Mouse (Mus musculus) layer of hippocampus, adult 2 months (tissue): ENCODE data around the gene Rps12. TPM values are rescaled to one million over a fixed set of nuclear protein-coding genes. Genes with fewer than 3 reads are reported as not detected.
A peak's percentile ranks its signal among the peaks of the same experiment; 100 is the strongest.

Experiments
- DNase-seq, 2 experiments: peaks; one replicate each; pipeline ENCODE4 v3.0.0; 2022; ENCODE audit warnings: low spot score in 2 of 2
- H3K27ac ChIP-seq: fragments of 200-600 bp; 2 replicates; pipeline ENCODE4 v1.8.1; 2022
- H3K4me3 ChIP-seq: fragments of 200-600 bp; 2 replicates; pipeline ENCODE4 v1.8.1; 2022; ENCODE audit warnings: mild to moderate bottlenecking
- CTCF ChIP-seq: fragments of 200-600 bp; conservative IDR thresholded peaks from 2 replicates; pipeline ENCODE4 v1.8.1; 2022; ENCODE audit warnings: antibody characterized with exemption, mild to moderate bottlenecking, moderate library complexity
- long read RNA-seq, 2 experiments: library from polyadenylated mRNA; stranded (forward); transcript quantifications; one replicate each; pipeline ENCODE4 v2.0.0; 2021; ENCODE audit warnings: borderline mapping rate in 2 of 2
- total RNA-seq, 2 experiments: library from RNA; stranded (reverse); gene quantifications; 2 replicates each; pipeline ENCODE4 v1.2.3; 2021

Rps12 gene
- 100 to 1,000 TPM; 201 to 281 TPM for total RNA-seq
- long read RNA-seq, experiment 1, transcript Rps12-203 (6 exons, 584 nt) = major isoform, 30 of 36 reads
- long read RNA-seq, experiment 1, partial matches to known transcripts = 2 of 36 reads
- long read RNA-seq, experiment 1, other reads (novel, unspliced or antisense) = 2 of 36 reads
- long read RNA-seq, experiment 2, transcript Rps12-203 (6 exons, 584 nt) = major isoform, 25 of 28 reads
- long read RNA-seq, experiment 2, partial matches to known transcripts = 0 of 28 reads
- long read RNA-seq, experiment 2, other reads (novel, unspliced or antisense) = 1 of 28 reads

- TF ChIP-seq CTCF = peak; percentile 39; the same call in 1 of the 2 replicates
- DNase-seq = peak; percentile 99
- peak within 1 kb of the TSS; percentile 90 for H3K4me3 ChIP-seq
- peak within 1 kb of the TSS; percentile 89 for H3K27ac ChIP-seq
Observed at GRCm38 (mm10) chr10:23787062-23787821, at the start of gene Rps12. Gene Rps12 (minus strand): TSS chr10:23787275.

GRCm38 (mm10) chr10:23836003-23836964 lies 49.2 kb upstream of the Rps12 start:
- DNase-seq = no peak
- H3K4me3 ChIP-seq = no peak overlapping the region
- no peak overlapping the region for H3K27ac ChIP-seq
- no peak for TF ChIP-seq CTCF

DNA sequence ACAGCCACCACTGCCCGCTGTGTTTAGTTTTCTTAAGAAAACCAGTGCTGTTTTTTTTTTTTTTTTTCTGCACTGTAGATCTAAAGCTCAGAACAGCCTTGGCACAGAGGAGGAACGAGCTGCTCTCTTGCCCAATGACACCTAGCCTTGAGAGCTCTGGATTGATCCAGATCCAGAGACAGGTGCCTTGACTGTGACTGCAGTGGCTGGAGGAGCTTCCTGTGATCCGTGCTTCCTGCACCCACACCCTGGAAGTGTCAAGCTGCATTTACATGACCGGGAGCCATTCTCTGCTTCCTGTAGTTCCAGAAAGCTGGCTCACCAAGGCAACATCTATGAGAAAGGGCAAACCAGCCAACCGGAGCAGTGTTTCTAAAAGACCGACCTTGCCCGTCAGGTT lies 39.4 kb upstream of the Rps12 start:
- no peak overlapping the region for H3K4me3 ChIP-seq
- no peak for TF ChIP-seq CTCF

DNA sequence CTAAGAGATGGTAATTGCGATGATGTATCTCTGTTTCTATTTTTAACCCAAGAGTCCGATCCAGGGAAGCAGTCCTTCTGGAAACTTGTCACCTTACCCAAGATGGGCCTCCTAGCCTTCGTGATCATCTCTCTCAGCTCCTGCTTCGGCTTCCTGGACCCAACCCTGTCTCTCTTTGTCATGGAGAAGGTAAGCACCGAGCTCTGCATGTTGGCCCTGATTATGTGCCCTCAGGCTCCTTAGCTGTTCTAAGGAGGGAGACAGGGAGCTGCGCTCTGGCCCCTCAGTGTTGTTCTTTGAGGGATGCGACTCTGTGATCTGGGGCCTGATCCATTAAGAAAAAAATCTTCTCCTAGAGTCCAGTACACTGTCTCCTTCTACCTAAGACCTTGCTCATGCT lies 29.2 kb upstream of the Rps12 start:
- no peak for TF ChIP-seq CTCF
- H3K4me3 ChIP-seq = no peak overlapping the region
- H3K27ac ChIP-seq = no peak overlapping the region
- no peak for DNase-seq

More for the DNA sequence above, 39.4 kb upstream of the Rps12 start:
- DNase-seq = no peak
- H3K27ac ChIP-seq = no peak overlapping the region

DNA sequence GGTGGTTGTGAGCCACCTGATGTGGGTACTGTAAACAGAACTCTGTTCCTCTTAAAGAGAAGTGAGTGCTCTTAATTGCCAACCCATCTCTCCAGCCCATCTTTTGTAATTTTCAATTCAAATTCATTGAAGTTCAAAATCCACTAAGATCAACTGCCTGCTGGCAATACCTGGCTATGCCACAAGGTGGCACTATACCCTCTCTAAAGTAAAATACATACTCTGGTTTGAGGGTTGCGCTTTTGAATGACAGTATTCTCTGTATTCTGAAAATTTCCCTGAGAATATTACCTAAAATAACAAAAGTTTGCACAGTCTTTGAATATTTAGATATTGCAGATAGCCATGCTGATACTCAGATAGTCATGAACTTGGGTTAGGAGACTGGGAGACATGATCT lies 28.1 kb upstream of the Rps12 start:
- peak; percentile 58 to 89 for DNase-seq
- Histone ChIP-seq H3K27ac (no peak overlapping the region), H3K4me3 (no peak overlapping the region)
- peak; percentile 98 for TF ChIP-seq CTCF

GRCm38 (mm10) chr10:23812852-23813766 lies 26.0 kb upstream of the Rps12 start:
- DNase-seq = no peak
- H3K4me3 ChIP-seq = no peak overlapping the region
- no peak overlapping the region for H3K27ac ChIP-seq
- no peak for TF ChIP-seq CTCF

DNA sequence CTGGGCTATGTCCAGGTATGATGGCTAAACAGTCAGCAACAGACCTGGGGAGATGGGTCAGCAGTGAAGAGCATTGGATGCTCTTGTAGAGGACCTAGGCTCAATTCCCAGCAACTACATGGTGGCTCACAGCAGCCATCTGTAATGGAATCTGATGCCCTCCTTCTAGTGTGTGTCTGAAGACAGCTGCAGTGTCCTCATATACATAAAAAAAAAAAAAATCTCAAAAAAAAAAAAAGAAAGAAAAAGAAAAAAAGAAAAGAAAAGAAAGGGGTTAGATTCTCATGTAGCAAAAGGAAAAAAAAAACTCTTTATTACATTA lies 25.3 kb upstream of the Rps12 start:
- DNase-seq = no peak
- H3K4me3 ChIP-seq = no peak overlapping the region
- no peak; the same call in 1 of the 2 replicates for TF ChIP-seq CTCF
- H3K27ac ChIP-seq = no peak overlapping the region

DNA sequence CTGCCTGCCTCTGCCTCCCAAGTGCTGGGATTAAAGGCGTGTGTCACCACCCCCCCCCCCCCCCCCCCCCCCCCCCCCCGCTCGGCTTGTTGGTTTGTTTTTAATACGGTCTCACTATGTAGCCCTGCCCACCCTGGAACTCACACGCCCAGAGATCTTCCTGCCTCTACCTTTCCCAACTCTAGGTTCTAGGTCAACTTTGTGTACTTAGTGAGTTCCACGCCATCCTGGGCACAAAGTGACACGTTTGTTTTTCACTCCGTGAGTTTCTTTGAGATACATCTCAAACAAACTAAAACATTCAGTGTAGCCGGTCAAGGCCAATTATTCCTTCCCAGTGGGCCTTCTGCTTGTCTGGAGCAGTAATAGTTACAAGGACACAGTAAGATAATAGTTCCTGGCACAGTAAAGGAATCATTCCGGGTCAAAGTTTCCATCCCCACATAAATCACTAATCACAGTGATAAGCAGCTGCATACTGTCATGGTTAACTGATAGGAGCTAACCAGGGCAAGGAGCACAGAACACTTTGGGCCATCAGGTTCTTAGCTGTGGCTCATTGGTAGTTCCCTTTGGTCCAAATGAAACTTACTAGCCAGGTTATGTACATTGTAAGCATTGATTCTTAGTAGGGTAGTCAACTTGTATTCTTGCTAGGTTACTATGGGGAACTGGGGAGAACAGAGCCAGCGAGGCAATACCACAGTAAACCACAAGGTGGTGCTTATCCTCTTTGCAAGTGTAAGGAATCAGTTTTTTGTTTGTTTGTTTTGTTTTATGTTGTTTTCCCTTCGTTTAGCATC lies 24.8 kb upstream of the Rps12 start:
- DNase-seq = peak; percentile 59 to 74
- H3K27ac ChIP-seq = no peak overlapping the region
- peak; percentile 97 for TF ChIP-seq CTCF
- H3K4me3 ChIP-seq = no peak overlapping the region

- H3K27ac ChIP-seq = no peak overlapping the region
- DNase-seq = no peak
- no peak overlapping the region for H3K4me3 ChIP-seq
- TF ChIP-seq CTCF = no peak
Observed at GRCm38 (mm10) chr10:23806201-23806600, 19.1 kb upstream of the Rps12 start.

GRCm38 (mm10) chr10:23804665-23805064 lies 17.6 kb upstream of the Rps12 start:
- TF ChIP-seq CTCF = no peak
- no peak overlapping the region for H3K27ac ChIP-seq
- no peak for DNase-seq
- no peak overlapping the region for H3K4me3 ChIP-seq

DNA sequence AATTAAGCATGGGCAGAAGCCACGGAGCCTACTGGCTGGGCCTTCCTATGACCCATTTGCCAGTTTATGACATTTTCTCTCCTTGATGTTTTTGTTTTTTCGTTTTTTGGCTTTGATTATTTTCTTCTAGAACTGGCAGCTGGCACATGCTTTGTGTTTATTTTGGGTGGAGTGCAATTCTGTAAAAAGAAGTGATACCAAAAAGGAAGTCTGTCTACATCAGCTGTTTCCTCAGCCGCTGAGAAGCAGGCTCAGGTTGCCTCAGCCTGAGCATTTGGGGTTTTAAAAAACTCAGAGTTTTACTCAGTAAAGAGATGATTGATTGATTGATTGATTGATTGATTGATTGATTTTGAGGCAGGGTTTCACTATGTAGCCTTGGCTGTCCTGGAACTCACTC lies 15.8 kb upstream of the Rps12 start:
- no peak for TF ChIP-seq CTCF
- no peak overlapping the region for H3K27ac ChIP-seq
- no peak for DNase-seq
- no peak overlapping the region for H3K4me3 ChIP-seq
